Mouse (Mus musculus): ENCODE data around the gene Agbl2. TPM values are rescaled to one million over a fixed set of nuclear protein-coding genes. Genes with fewer than 3 reads are reported as not detected.

The Agbl2 gene
- polyA plus RNA-seq (2012; ENCODE audit: insufficient read depth, low replicate concordance): not detected in 2 replicates

GRCm38 (mm10) chr2:90782458-90782857, at the start of gene Agbl2:
TSS of gene Agbl2 (plus strand) at chr2:90782727.
- no peaks in the 10 kb centered on the region for H3K9me3 ChIP-seq
- peak within 1 kb of the TSS; percentile 82 for H3K4me3 ChIP-seq (replicated peaks)
- peaks cover 9% of the 10 kb centered on the region for H3K27me3 ChIP-seq (replicated peaks)
- peaks cover 50% of the 10 kb centered on the region for H3K36me3 ChIP-seq (replicated peaks; ENCODE audit: low read length)
- TF ChIP-seq GATA1 (IDR thresholded peaks at IDR 0.05; ENCODE audit: borderline replicate concordance, low read length) (no peak), FLI1 (IDR thresholded peaks at IDR 0.05; ENCODE audit: low read length) (no peak)
- H3K4me1 ChIP-seq: peaks cover 11% of the 10 kb centered on the region

- H3K36me3 ChIP-seq (replicated peaks; ENCODE audit: low read length): peaks cover 86% of the 10 kb centered on the region
- no peak for TF ChIP-seq FLI1 (IDR thresholded peaks at IDR 0.05; ENCODE audit: low read length)
- TF ChIP-seq GATA1 (IDR thresholded peaks at IDR 0.05; ENCODE audit: borderline replicate concordance, low read length): no peak
These were observed 47.2 kb upstream of the Agbl2 start for GRCm38 (mm10) chr2:90735326-90735725.

GRCm38 (mm10) chr2:90738801-90739200, 43.7 kb upstream of the Agbl2 start:
- H3K4me1 ChIP-seq: peaks cover 14% of the 10 kb centered on the region
- H3K9me3 ChIP-seq: no peaks in the 10 kb centered on the region
- no peak overlapping the region for H3K4me3 ChIP-seq (replicated peaks)
- TF ChIP-seq GATA1 (IDR thresholded peaks at IDR 0.05; ENCODE audit: borderline replicate concordance, low read length) (no peak), FLI1 (IDR thresholded peaks at IDR 0.05; ENCODE audit: low read length) (no peak)
- no peaks in the 10 kb centered on the region for H3K27me3 ChIP-seq (replicated peaks)
- H3K36me3 ChIP-seq (replicated peaks; ENCODE audit: low read length): peaks cover 55% of the 10 kb centered on the region

More at GRCm38 (mm10) chr2:90735326-90735725, 47.2 kb upstream of the Agbl2 start:
- Histone ChIP-seq H3K9me3 (no peaks in the 10 kb centered on the region), H3K4me3 (replicated peaks) (no peak overlapping the region), H3K4me1 (peaks cover 10% of the 10 kb centered on the region), H3K27me3 (replicated peaks) (no peaks in the 10 kb centered on the region)

DNA sequence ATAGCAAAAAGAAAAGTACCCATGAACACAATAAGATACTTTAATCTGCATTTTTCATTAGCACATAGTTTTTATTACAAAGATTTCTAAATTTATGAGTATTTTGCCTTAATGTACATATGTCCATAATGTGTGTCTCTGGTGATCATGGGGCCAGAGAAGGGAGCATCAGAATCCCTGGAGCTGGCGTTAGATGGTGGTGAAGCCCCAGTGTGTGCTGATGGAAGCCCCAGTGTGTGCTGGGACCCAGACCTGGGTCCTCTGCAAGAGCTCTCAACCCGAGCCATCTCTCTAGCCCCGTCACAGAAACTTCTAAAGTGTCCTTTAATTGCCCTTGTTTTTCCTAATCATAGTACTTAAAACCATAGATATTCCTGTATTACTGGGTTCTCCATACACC, 43.2 kb upstream of the Agbl2 start:
- TF ChIP-seq GATA1 (IDR thresholded peaks at IDR 0.05; ENCODE audit: borderline replicate concordance, low read length): no peak
- no peak for TF ChIP-seq FLI1 (IDR thresholded peaks at IDR 0.05; ENCODE audit: low read length)
- Histone ChIP-seq H3K27me3 (replicated peaks) (no peaks in the 10 kb centered on the region), H3K9me3 (no peaks in the 10 kb centered on the region), H3K4me3 (replicated peaks) (no peak overlapping the region), H3K4me1 (peaks cover 17% of the 10 kb centered on the region), H3K36me3 (replicated peaks; ENCODE audit: low read length) (peaks cover 50% of the 10 kb centered on the region)

GRCm38 (mm10) chr2:90739921-90740320, 42.6 kb upstream of the Agbl2 start:
- peaks cover 44% of the 10 kb centered on the region for H3K36me3 ChIP-seq (replicated peaks; ENCODE audit: low read length)

GRCm38 (mm10) chr2:90744285-90745052, 38.1 kb upstream of the Agbl2 start:
- Histone ChIP-seq H3K27me3 (replicated peaks) (no peaks in the 10 kb centered on the region), H3K9me3 (no peaks in the 10 kb centered on the region), H3K4me3 (replicated peaks) (peak overlapping the region; percentile 95), H3K4me1 (peaks cover 39% of the 10 kb centered on the region), H3K36me3 (replicated peaks; ENCODE audit: low read length) (peaks cover 24% of the 10 kb centered on the region)
- TF ChIP-seq GATA1 (IDR thresholded peaks at IDR 0.05; ENCODE audit: borderline replicate concordance, low read length) (no peak), FLI1 (IDR thresholded peaks at IDR 0.05; ENCODE audit: low read length) (no peak)

More at GRCm38 (mm10) chr2:90739921-90740320, 42.6 kb upstream of the Agbl2 start:
- H3K4me3 ChIP-seq (replicated peaks): no peak overlapping the region
- H3K4me1 ChIP-seq: peaks cover 20% of the 10 kb centered on the region
- no peak for TF ChIP-seq FLI1 (IDR thresholded peaks at IDR 0.05; ENCODE audit: low read length)
- TF ChIP-seq GATA1 (IDR thresholded peaks at IDR 0.05; ENCODE audit: borderline replicate concordance, low read length): no peak
- H3K9me3 ChIP-seq: no peaks in the 10 kb centered on the region
- no peaks in the 10 kb centered on the region for H3K27me3 ChIP-seq (replicated peaks)

- no peaks in the 10 kb centered on the region for H3K27me3 ChIP-seq (replicated peaks)
- H3K36me3 ChIP-seq (replicated peaks; ENCODE audit: low read length): peaks cover 29% of the 10 kb centered on the region
- TF ChIP-seq FLI1 (IDR thresholded peaks at IDR 0.05; ENCODE audit: low read length) (no peak), GATA1 (IDR thresholded peaks at IDR 0.05; ENCODE audit: borderline replicate concordance, low read length) (no peak)
- H3K9me3 ChIP-seq: no peaks in the 10 kb centered on the region
- H3K4me3 ChIP-seq (replicated peaks): peak within 1 kb of the TSS; percentile 95
- peaks cover 41% of the 10 kb centered on the region for H3K4me1 ChIP-seq
These were observed 37.4 kb upstream of the Agbl2 start, which contains the start of gene Fnbp4 for GRCm38 (mm10) chr2:90745053-90745678. TSS of gene Fnbp4 (plus strand) at chr2:90745370.

GRCm38 (mm10) chr2:90745740-90746537, 36.6 kb upstream of the Agbl2 start:
- TF ChIP-seq FLI1 (IDR thresholded peaks at IDR 0.05; ENCODE audit: low read length): no peak
- H3K4me1 ChIP-seq: peaks cover 38% of the 10 kb centered on the region
- peak overlapping the region; percentile 95 for H3K4me3 ChIP-seq (replicated peaks)
- H3K9me3 ChIP-seq: no peaks in the 10 kb centered on the region
- peaks cover 33% of the 10 kb centered on the region for H3K36me3 ChIP-seq (replicated peaks; ENCODE audit: low read length)
- no peaks in the 10 kb centered on the region for H3K27me3 ChIP-seq (replicated peaks)

DNA sequence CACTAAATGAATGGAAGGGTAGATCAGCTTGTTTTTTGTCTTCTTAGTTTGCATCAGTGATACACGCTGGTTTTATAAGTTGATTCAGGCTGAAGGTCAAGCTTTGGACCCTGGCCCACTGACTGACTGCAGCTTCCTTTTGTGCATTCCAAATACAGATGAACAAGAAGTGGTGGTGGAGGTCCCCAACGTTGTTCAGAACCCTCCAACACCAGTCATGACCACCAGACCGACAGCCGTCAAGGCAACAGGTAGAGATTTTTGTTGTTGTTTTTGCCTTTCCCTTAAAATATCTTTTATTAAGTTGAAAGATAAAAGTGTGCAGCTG, 36.0 kb upstream of the Agbl2 start:
- Histone ChIP-seq H3K9me3 (no peaks in the 10 kb centered on the region), H3K4me1 (peaks cover 43% of the 10 kb centered on the region), H3K36me3 (replicated peaks; ENCODE audit: low read length) (peaks cover 39% of the 10 kb centered on the region), H3K4me3 (replicated peaks) (peak overlapping the region; percentile 95), H3K27me3 (replicated peaks) (no peaks in the 10 kb centered on the region)
- TF ChIP-seq FLI1 (IDR thresholded peaks at IDR 0.05; ENCODE audit: low read length): no peak
- no peak for TF ChIP-seq GATA1 (IDR thresholded peaks at IDR 0.05; ENCODE audit: borderline replicate concordance, low read length)

Measured in megakaryocyte, embryonic 14.5 days (primary cell).